Mouse (Mus musculus) G1E-ER4 (cell line): Measurements from ENCODE around the gene Kcnq1. TPM values are rescaled to one million over a fixed set of nuclear protein-coding genes. Genes with fewer than 3 reads are reported as not detected.

Experiments
- GATA1 ChIP-seq: IDR thresholded peaks from one replicate; pipeline ENCODE4 v1.8.0; 2012; ENCODE audit warnings: low read length, inconsistent platforms
- polyA plus RNA-seq: library from polyadenylated mRNA; stranded (reverse); fragments of >175 nt; gene quantifications from 2 replicates; pipeline ENCODE4 v1.2.3, GENCODE M21; 2012

Kcnq1 gene
- polyA plus RNA-seq, 1 experiment = not detected

- TF ChIP-seq GATA1 = no peak
Observed at GRCm38 (mm10) chr7:143445651-143446460, 339.7 kb downstream of the Kcnq1 start.

GRCm38 (mm10) chr7:143447130-143447529 lies 341.0 kb downstream of the Kcnq1 start:
- TF ChIP-seq GATA1 = no peak

- no peak for TF ChIP-seq GATA1
Observed at GRCm38 (mm10) chr7:143458963-143459331, 352.8 kb downstream of the Kcnq1 start.

- TF ChIP-seq GATA1 = no peak
Observed at GRCm38 (mm10) chr7:143459332-143460211, 353.4 kb downstream of the Kcnq1 start.

GRCm38 (mm10) chr7:143460217-143460834 lies 354.2 kb downstream of the Kcnq1 start:
- no peak for TF ChIP-seq GATA1

GRCm38 (mm10) chr7:143460874-143461273 lies 354.7 kb downstream of the Kcnq1 start, which contains the start of gene Cdkn1c:
Gene Cdkn1c, minus strand, starts transcription at chr7:143461050.
- no peak for TF ChIP-seq GATA1

GRCm38 (mm10) chr7:143461294-143461870 lies 355.2 kb downstream of the Kcnq1 start:
- no peak for TF ChIP-seq GATA1

- no peak for TF ChIP-seq GATA1
Observed at GRCm38 (mm10) chr7:143461920-143462319, 355.8 kb downstream of the Kcnq1 start.

- TF ChIP-seq GATA1 = no peak
Observed at GRCm38 (mm10) chr7:143462516-143462915, 356.4 kb downstream of the Kcnq1 start.

- no peak for TF ChIP-seq GATA1
Observed at GRCm38 (mm10) chr7:143463865-143464415, 357.8 kb downstream of the Kcnq1 start.

- TF ChIP-seq GATA1 = no peak
Observed at GRCm38 (mm10) chr7:143464811-143465560, 358.8 kb downstream of the Kcnq1 start.

GRCm38 (mm10) chr7:143466099-143466677 lies 360.0 kb downstream of the Kcnq1 start:
- TF ChIP-seq GATA1 = no peak

- TF ChIP-seq GATA1 = no peak
Observed at GRCm38 (mm10) chr7:143467714-143468113, 361.6 kb downstream of the Kcnq1 start.

GRCm38 (mm10) chr7:143469946-143470345 lies 363.8 kb downstream of the Kcnq1 start:
- TF ChIP-seq GATA1 = no peak
